Mouse (Mus musculus) brain, embryonic 14.5 days (tissue): ENCODE measurements around the gene Spef1.

ENCODE experiments used
- CTCF ChIP-seq: fragments of 200-500 bp; IDR thresholded peaks from 2 replicates; pipeline ENCODE4 v1.5.1; 2012; ENCODE audit warnings: inconsistent platforms, mild to moderate bottlenecking, moderate library complexity, borderline replicate concordance; ENCODE audit not compliant: insufficient read depth, insufficient read length; ENCODE audit errors: extremely low read depth
- POLR2A ChIP-seq: fragments of 200-500 bp; IDR thresholded peaks from 2 replicates; pipeline ENCODE4 v1.6.1; 2012; ENCODE audit warnings: mild to moderate bottlenecking, inconsistent platforms, borderline replicate concordance; ENCODE audit not compliant: poor library complexity, insufficient read depth, insufficient read length, severe bottlenecking; ENCODE audit errors: extremely low read depth

DNA sequence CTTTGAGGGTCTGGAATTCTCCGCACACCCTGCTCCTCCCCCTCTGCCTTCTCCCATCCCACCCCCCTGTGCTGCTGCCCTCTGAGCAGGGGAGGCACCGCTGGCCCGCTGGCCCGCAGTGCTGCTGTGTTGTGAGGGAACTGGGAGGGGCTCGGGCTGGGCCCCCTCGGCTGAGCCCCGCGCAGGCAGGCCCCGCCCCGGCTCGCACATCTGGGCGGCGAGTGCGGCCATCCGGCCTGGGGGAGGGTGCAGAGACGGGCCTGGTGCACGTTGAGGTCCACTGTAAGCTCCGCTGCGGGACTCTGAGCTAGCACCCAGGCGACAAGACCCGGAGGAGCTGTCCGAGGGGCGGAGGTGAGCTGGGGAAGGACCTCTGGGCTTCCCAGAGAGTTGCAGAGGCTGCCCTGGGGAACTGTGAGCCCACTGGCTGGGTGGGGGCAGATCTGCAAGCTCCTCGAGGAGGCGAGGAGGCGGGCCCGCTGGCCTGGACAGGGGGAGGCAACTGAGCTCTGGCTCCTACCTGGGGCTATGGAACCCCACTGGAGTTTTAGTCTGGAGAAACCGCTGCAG is 59.8 kb downstream of the Spef1 start, which contains the start of gene Hspa12b:
- TF ChIP-seq POLR2A = no peak
- TF ChIP-seq CTCF = no peak
